ENCODE assay signal across 8 mouse cellular contexts in the genomic region with DNA sequence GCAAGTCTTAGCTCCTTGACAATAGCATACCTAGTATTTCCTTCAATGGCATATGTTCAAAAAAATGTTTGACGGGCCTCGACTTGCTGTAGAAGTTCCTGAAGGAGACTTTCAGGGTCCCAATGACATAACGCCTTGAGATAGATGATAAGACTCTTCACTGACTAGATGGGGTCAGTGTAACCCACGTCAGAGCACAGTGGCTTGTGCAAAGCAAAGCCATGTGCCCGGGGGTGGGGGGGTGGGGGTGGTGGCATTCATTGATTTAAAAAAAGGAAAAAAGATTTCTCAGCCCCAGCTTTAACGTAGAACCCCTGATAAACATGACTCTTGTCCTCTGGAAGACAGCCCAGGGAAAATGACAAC. TPM values are rescaled to one million over a fixed set of nuclear protein-coding genes. Genes with fewer than 3 reads are reported as not detected.
DNase-seq lines count a peak whose midpoint lies in the region; ATAC-seq and TF ChIP-seq lines count a peak whose summit lies in the region.

No protein-coding gene starts in this region.

- H3K4me3 ChIP-seq in kidney, embryonic 16.5 days (ENCODE audit: low read length) = peak overlapping the region; percentile 47
- peak overlapping the region; percentile 27 for H3K4me3 ChIP-seq in cortical plate, adult 2 months (ENCODE audit: insufficient read depth, low read length)
- H3K4me3 ChIP-seq in hindbrain, embryonic 15.5 days = peak overlapping the region; percentile 37
- H3K4me3 ChIP-seq in midbrain, embryonic 14.5 days (replicated peaks; ENCODE audit: low read depth, low read length) = peak overlapping the region; percentile 37

- peak overlapping the region; percentile 54 for H3K4me2 ChIP-seq in kidney, embryonic 16.5 days (replicated peaks; ENCODE audit: low read depth, low read length)
- H3K4me2 ChIP-seq in hindbrain, embryonic 15.5 days = peak overlapping the region; percentile 54
- H3K4me2 ChIP-seq in midbrain, embryonic 14.5 days (ENCODE audit: low read length) = peak overlapping the region; percentile 53

- H3K9me3 ChIP-seq in kidney, embryonic 16.5 days (ENCODE audit: low read length) = no peaks in the 10 kb centered on the region
- H3K9me3 ChIP-seq in hindbrain, embryonic 15.5 days = no peaks in the 10 kb centered on the region
- no peaks in the 10 kb centered on the region for H3K9me3 ChIP-seq in midbrain, embryonic 14.5 days (ENCODE audit: control insufficient read depth, low read length)

- H3K9ac ChIP-seq in kidney, embryonic 16.5 days (replicated peaks; ENCODE audit: low read length) = peak overlapping the region; percentile 59; the same call in 1 of the 2 replicates
- no peak overlapping the region for H3K9ac ChIP-seq in hindbrain, embryonic 15.5 days
- H3K9ac ChIP-seq in midbrain, embryonic 14.5 days (replicated peaks; ENCODE audit: low read length) = no peak overlapping the region

- peaks cover 5% of the 10 kb centered on the region; the same call in 1 of the 2 replicates for H3K4me1 ChIP-seq in kidney, embryonic 16.5 days (ENCODE audit: insufficient read depth, low read length)
- H3K4me1 ChIP-seq in cortical plate, adult 2 months (ENCODE audit: control insufficient read depth, insufficient read depth, low read length) = no peaks in the 10 kb centered on the region; the same call in 1 of the 2 replicates
- peaks cover 6% of the 10 kb centered on the region for H3K4me1 ChIP-seq in hindbrain, embryonic 15.5 days (replicated peaks)
- H3K4me1 ChIP-seq in midbrain, embryonic 14.5 days (ENCODE audit: control insufficient read depth, insufficient read depth, low read length) = 0 out of 2 replicates have a peak, but pooled peaks cover 6% of the 10 kb centered on the region

- peak overlapping the region; percentile 68 for H3K27ac ChIP-seq in kidney, embryonic 16.5 days (ENCODE audit: low read length)
- H3K27ac ChIP-seq in cortical plate, adult 2 months (ENCODE audit: insufficient read depth, low read length) = no peak overlapping the region
- H3K27ac ChIP-seq in hindbrain, embryonic 15.5 days (replicated peaks) = peak overlapping the region; percentile 83
- H3K27ac ChIP-seq in midbrain, embryonic 14.5 days (replicated peaks; ENCODE audit: low read depth, low read length) = peak overlapping the region; percentile 83

- TF ChIP-seq POLR2A in cortical plate, adult 2 months (IDR thresholded peaks at IDR 0.05; ENCODE audit: extremely low read depth, insufficient read depth, low read length) = no peak

- H3K27me3 ChIP-seq in kidney, embryonic 16.5 days (ENCODE audit: insufficient read depth, low read length) = no peaks in the 10 kb centered on the region
- H3K27me3 ChIP-seq in hindbrain, embryonic 15.5 days = no peaks in the 10 kb centered on the region
- no peaks in the 10 kb centered on the region for H3K27me3 ChIP-seq in midbrain, embryonic 14.5 days (ENCODE audit: control insufficient read depth, insufficient read depth, low read length)

- WGBS in kidney, embryonic 16.5 days = 72% methylated on average over 6 of the region's 6 CpGs
- 72% methylated on average over 6 of the region's 6 CpGs for WGBS in hindbrain, embryonic 15.5 days
- WGBS in midbrain, embryonic 14.5 days = 80% methylated on average over 6 of the region's 6 CpGs

- peak; percentile 23; the same call in 1 of the 2 replicates for ATAC-seq in kidney, embryonic 16.5 days (ENCODE audit: low FRiP score, low TSS enrichment)
- peak; percentile 35 for ATAC-seq in hindbrain, embryonic 15.5 days (ENCODE audit: low FRiP score, low read depth)
- ATAC-seq in midbrain, embryonic 14.5 days (ENCODE audit: low FRiP score, low TSS enrichment) = no peak

- TF ChIP-seq CTCF in cortical plate, adult 2 months (IDR thresholded peaks at IDR 0.05; ENCODE audit: extremely low read depth, insufficient read depth, low read length) = no peak

- DNase-seq in kidney, postnatal 14 days = no peak
- no peak for DNase-seq in midbrain, embryonic 14.5 days
- DNase-seq in left cerebral cortex, postnatal 10 days (ENCODE audit: extremely low spot score in 1 of 2, low spot score in 2 of 2) = no peak
- no peak for DNase-seq in adrenal gland, postnatal 25 days
- DNase-seq in adrenal gland, adult 18-20 months (ENCODE audit: low spot score in 2 of 2) = no peak

- H3K36me3 ChIP-seq in kidney, embryonic 16.5 days (ENCODE audit: insufficient read depth, low read length) = no peaks in the 10 kb centered on the region
- no peaks in the 10 kb centered on the region for H3K36me3 ChIP-seq in hindbrain, embryonic 15.5 days
- H3K36me3 ChIP-seq in midbrain, embryonic 14.5 days (ENCODE audit: control insufficient read depth, insufficient read depth, low read length) = no peaks in the 10 kb centered on the region

- intact Hi-C loops in left cerebral cortex, postnatal 10 days (cut with DNase I) = no loop called here

RNA-seq across cellular contexts. Expression of a gene that starts 12.8 kb away (rescaled TPM):
- polyA plus RNA-seq in kidney, embryonic 16.5 days (2015; fragmentation: Nextera tagmentation; extraction: Ambion mirVana) = 924 and 964 TPM in 2 replicates
- polyA plus RNA-seq in cortical plate, adult 2 months (2012; rRNA removed) = 418 and 428 TPM in 2 replicates
- 506 and 575 TPM in 2 replicates for polyA plus RNA-seq in hindbrain, embryonic 15.5 days (2015; fragmentation: Nextera tagmentation; extraction: Ambion mirVana)
- polyA plus RNA-seq in midbrain, embryonic 14.5 days (2014; fragmentation: Nextera tagmentation; extraction: Ambion mirVana) = 552 and 571 TPM in 2 replicates
- 100 to 1,000 TPM; 328 to 349 TPM for total RNA-seq in left cerebral cortex, postnatal 10 days (2021)
- total RNA-seq in adrenal gland, postnatal 25 days (2021) = 414 and 427 TPM in 2 replicates
- 100 to 1,000 TPM; 441 to 551 TPM for total RNA-seq in adrenal gland, adult 18-20 months (2021)
